Mouse (Mus musculus) C2C12 (cell line): Measurements from ENCODE around the gene Gpatch2l.

Source experiments
- CTCF ChIP-seq: IDR thresholded peaks from one replicate; pipeline ENCODE4 v1.5.1; 2011; ENCODE audit not compliant: control insufficient read depth, insufficient read depth, insufficient read length
- MAX ChIP-seq: IDR thresholded peaks from one replicate; pipeline ENCODE4 v1.6.1; 2011; ENCODE audit warnings: mild to moderate bottlenecking, control low read depth
- MYOD1 ChIP-seq: IDR thresholded peaks from one replicate; pipeline ENCODE4 v1.6.1; 2011; ENCODE audit warnings: low read depth; ENCODE audit not compliant: control insufficient read depth, insufficient read length
- MYOG ChIP-seq: IDR thresholded peaks from one replicate; pipeline ENCODE4 v1.6.1; 2011; ENCODE audit not compliant: control insufficient read depth, insufficient read length; ENCODE audit errors: extremely low read depth
- USF1 ChIP-seq: IDR thresholded peaks from one replicate; pipeline ENCODE4 v1.6.1; 2011; ENCODE audit warnings: low read depth, mild to moderate bottlenecking, control low read depth, moderate library complexity

GRCm38 (mm10) chr12:86214201-86214600, 27.5 kb upstream of the Gpatch2l start:
- TF ChIP-seq CTCF, result no peak
- no peak for TF ChIP-seq USF1
- TF ChIP-seq MYOD1, result no peak
- TF ChIP-seq MAX, result no peak
- no peak for TF ChIP-seq MYOG
